Mouse (Mus musculus) left cerebral cortex, postnatal 36 days (tissue): Measurements from ENCODE around the gene Apc2. TPM values are rescaled to one million over a fixed set of nuclear protein-coding genes. Genes with fewer than 3 reads are reported as not detected.

Experiments
- DNase-seq, 2 experiments: peaks; one replicate each; pipeline ENCODE4 v3.0.0; 2021 to 2022; ENCODE audit warnings: low spot score in 2 of 2, mixed read lengths in 1 of 2
- intact Hi-C: fragments of 180-260 bp; cut with DNase I; formaldehyde crosslinking; loops from one replicate; pipeline ENCODE4 v1.15.1; 2025
- total RNA-seq, 2 experiments: library from RNA; stranded (reverse); gene quantifications; 2 replicates each; pipeline ENCODE4 v1.2.3; 2021

Gene Apc2
- total RNA-seq, 2 experiments from 2014 or later, result 105 to 116 TPM

GRCm38 (mm10) chr10:80261585-80261968 is 34.2 kb upstream of the Apc2 start:
- DNase-seq, result peak; percentile 84 to 88
- intact Hi-C loops, result no loop called here

- intact Hi-C loops, result no loop called here
- DNase-seq, result no peak
Measured at GRCm38 (mm10) chr10:80262169-80262568, 33.6 kb upstream of the Apc2 start.

GRCm38 (mm10) chr10:80262776-80263365 is 32.9 kb upstream of the Apc2 start:
- no peak for DNase-seq
- intact Hi-C loops, result no loop called here

GRCm38 (mm10) chr10:80264341-80265148 is 31.2 kb upstream of the Apc2 start:
- intact Hi-C loops, result no loop called here
- peak; percentile 99 for DNase-seq

GRCm38 (mm10) chr10:80265149-80265486 is 30.7 kb upstream of the Apc2 start:
- intact Hi-C loops, result no loop called here

GRCm38 (mm10) chr10:80270099-80270498 is 25.7 kb upstream of the Apc2 start:
- no peak for DNase-seq
- intact Hi-C loops, result no loop called here

More at GRCm38 (mm10) chr10:80265149-80265486, 30.7 kb upstream of the Apc2 start:
- DNase-seq, result no peak

- intact Hi-C loops, result no loop called here
- no peak for DNase-seq
Measured at GRCm38 (mm10) chr10:80270734-80271181, 25.0 kb upstream of the Apc2 start.

- intact Hi-C loops, result no loop called here
- no peak for DNase-seq
Measured at GRCm38 (mm10) chr10:80271186-80271843, 24.5 kb upstream of the Apc2 start.

- intact Hi-C loops, result no loop called here
- DNase-seq, result no peak
Measured at GRCm38 (mm10) chr10:80271870-80272585, 23.7 kb upstream of the Apc2 start.

- intact Hi-C loops, result no loop called here
- no peak for DNase-seq
Measured at GRCm38 (mm10) chr10:80273847-80274246, 21.9 kb upstream of the Apc2 start.

- DNase-seq, result no peak
- intact Hi-C loops, result no loop called here
Measured at GRCm38 (mm10) chr10:80276238-80276637, 19.5 kb upstream of the Apc2 start.

- DNase-seq, result no peak
- intact Hi-C loops, result no loop called here
Measured at GRCm38 (mm10) chr10:80278390-80278789, 17.4 kb upstream of the Apc2 start.

GRCm38 (mm10) chr10:80279273-80279672 is 16.5 kb upstream of the Apc2 start:
- intact Hi-C loops, result no loop called here

GRCm38 (mm10) chr10:80281304-80281703 is 14.5 kb upstream of the Apc2 start:
- no peak for DNase-seq
- intact Hi-C loops, result no loop called here

More at GRCm38 (mm10) chr10:80279273-80279672, 16.5 kb upstream of the Apc2 start:
- DNase-seq, result no peak

GRCm38 (mm10) chr10:80281921-80282371 is 13.8 kb upstream of the Apc2 start:
- DNase-seq, result no peak
- intact Hi-C loops, result no loop called here

GRCm38 (mm10) chr10:80282481-80283441 is 13.0 kb upstream of the Apc2 start:
- intact Hi-C loops, result no loop called here

GRCm38 (mm10) chr10:80285222-80286070 is 10.3 kb upstream of the Apc2 start:
- intact Hi-C loops, result no loop called here
- DNase-seq, result no peak

More at GRCm38 (mm10) chr10:80282481-80283441, 13.0 kb upstream of the Apc2 start:
- DNase-seq, result no peak

- intact Hi-C loops, result no loop called here
Measured at GRCm38 (mm10) chr10:80288097-80288496, 7.7 kb upstream of the Apc2 start.

More at GRCm38 (mm10) chr10:80288097-80288496, 7.7 kb upstream of the Apc2 start:
- no peak for DNase-seq
